Mouse (Mus musculus): ENCODE data around the gene Rbbp9. TPM values are rescaled to one million over a fixed set of nuclear protein-coding genes. Genes with fewer than 3 reads are reported as not detected.

Rbbp9 gene
- total RNA-seq, 1 experiment = 7.9 TPM

GRCm38 (mm10) chr2:144547559-144547958 is 3.1 kb downstream of the Rbbp9 start:
- peaks cover 7% of the 10 kb centered on the region for H3K36me3 ChIP-seq (ENCODE audit: control insufficient read depth, insufficient read depth, low read length, poor library complexity, severe bottlenecking)

GRCm38 (mm10) chr2:144545481-144545880 is 5.2 kb downstream of the Rbbp9 start:
- Histone ChIP-seq H3K27ac (ENCODE audit: insufficient read depth, low read depth, low read length, poor library complexity, severe bottlenecking) (no peak overlapping the region), H3K4me1 (ENCODE audit: control insufficient read depth in 2 of 2, insufficient read depth in 2 of 2, low read length in 2 of 2, poor library complexity in 1 of 2) (no peaks in the 10 kb centered on the region), H3K4me3 (ENCODE audit: insufficient read depth in 1 of 2, low read depth in 1 of 2, low read length in 2 of 2, poor library complexity in 1 of 2, severe bottlenecking in 1 of 2) (no peak overlapping the region), H3K9me3 (ENCODE audit: control insufficient read depth, insufficient read depth, low read depth, low read length) (no peaks in the 10 kb centered on the region), H3K36me3 (ENCODE audit: control insufficient read depth, insufficient read depth, low read length, poor library complexity, severe bottlenecking) (peaks cover 7% of the 10 kb centered on the region), H3K9ac (ENCODE audit: insufficient read depth, low read depth, low read length, poor library complexity, severe bottlenecking) (no peak overlapping the region)
- TF ChIP-seq ZC3H11A (IDR thresholded peaks at IDR 0.05; ENCODE audit: borderline replicate concordance, low read depth, low read length) (no peak), ZNF384 (IDR thresholded peaks at IDR 0.05; ENCODE audit: low read depth, low read length) (no peak), MAFK (IDR thresholded peaks at IDR 0.05; ENCODE audit: insufficient read depth, low read depth, low read length) (no peak), HCFC1 (IDR thresholded peaks at IDR 0.05; ENCODE audit: borderline replicate concordance, insufficient read depth, low read length) (no peak), CHD2 (IDR thresholded peaks at IDR 0.05; ENCODE audit: low read depth, low read length) (no peak)
- DNase-seq (ENCODE audit: low read depth, low spot score) = no peak
- in situ Hi-C loops (cut with MboI; ENCODE audit: low sequenced_read_pairs in 2 of 2, unreplicated experiment in 2 of 2) = no loop called here

More at GRCm38 (mm10) chr2:144547559-144547958, 3.1 kb downstream of the Rbbp9 start:
- no peaks in the 10 kb centered on the region for H3K4me1 ChIP-seq (ENCODE audit: control insufficient read depth in 2 of 2, insufficient read depth in 2 of 2, low read length in 2 of 2, poor library complexity in 1 of 2)
- no peak overlapping the region for H3K4me3 ChIP-seq (ENCODE audit: insufficient read depth in 1 of 2, low read depth in 1 of 2, low read length in 2 of 2, poor library complexity in 1 of 2, severe bottlenecking in 1 of 2)
- H3K9me3 ChIP-seq (ENCODE audit: control insufficient read depth, insufficient read depth, low read depth, low read length) = no peaks in the 10 kb centered on the region
- no peak overlapping the region for H3K9ac ChIP-seq (ENCODE audit: insufficient read depth, low read depth, low read length, poor library complexity, severe bottlenecking)
- in situ Hi-C loops (cut with MboI; ENCODE audit: low sequenced_read_pairs in 2 of 2, unreplicated experiment in 2 of 2) = no loop called here
- TF ChIP-seq HCFC1 (IDR thresholded peaks at IDR 0.05; ENCODE audit: borderline replicate concordance, insufficient read depth, low read length) = no peak
- TF ChIP-seq CHD2 (IDR thresholded peaks at IDR 0.05; ENCODE audit: low read depth, low read length) = no peak
- TF ChIP-seq MAFK (IDR thresholded peaks at IDR 0.05; ENCODE audit: insufficient read depth, low read depth, low read length) = no peak
- no peak for TF ChIP-seq ZNF384 (IDR thresholded peaks at IDR 0.05; ENCODE audit: low read depth, low read length)
- TF ChIP-seq ZC3H11A (IDR thresholded peaks at IDR 0.05; ENCODE audit: borderline replicate concordance, low read depth, low read length) = no peak
- no peak for DNase-seq (ENCODE audit: low read depth, low spot score)
- H3K27ac ChIP-seq (ENCODE audit: insufficient read depth, low read depth, low read length, poor library complexity, severe bottlenecking) = no peak overlapping the region

- DNase-seq (ENCODE audit: low read depth, low spot score) = no peak
- peaks cover 7% of the 10 kb centered on the region for H3K36me3 ChIP-seq (ENCODE audit: control insufficient read depth, insufficient read depth, low read length, poor library complexity, severe bottlenecking)
- H3K9ac ChIP-seq (ENCODE audit: insufficient read depth, low read depth, low read length, poor library complexity, severe bottlenecking) = no peak overlapping the region
- no peak overlapping the region for H3K4me3 ChIP-seq (ENCODE audit: insufficient read depth in 1 of 2, low read depth in 1 of 2, low read length in 2 of 2, poor library complexity in 1 of 2, severe bottlenecking in 1 of 2)
- no peak overlapping the region for H3K27ac ChIP-seq (ENCODE audit: insufficient read depth, low read depth, low read length, poor library complexity, severe bottlenecking)
- no peaks in the 10 kb centered on the region for H3K9me3 ChIP-seq (ENCODE audit: control insufficient read depth, insufficient read depth, low read depth, low read length)
- no peaks in the 10 kb centered on the region for H3K4me1 ChIP-seq (ENCODE audit: control insufficient read depth in 2 of 2, insufficient read depth in 2 of 2, low read length in 2 of 2, poor library complexity in 1 of 2)
- no peak for TF ChIP-seq CHD2 (IDR thresholded peaks at IDR 0.05; ENCODE audit: low read depth, low read length)
- no peak for TF ChIP-seq MAFK (IDR thresholded peaks at IDR 0.05; ENCODE audit: insufficient read depth, low read depth, low read length)
- TF ChIP-seq HCFC1 (IDR thresholded peaks at IDR 0.05; ENCODE audit: borderline replicate concordance, insufficient read depth, low read length) = no peak
- no peak for TF ChIP-seq ZC3H11A (IDR thresholded peaks at IDR 0.05; ENCODE audit: borderline replicate concordance, low read depth, low read length)
- no peak for TF ChIP-seq ZNF384 (IDR thresholded peaks at IDR 0.05; ENCODE audit: low read depth, low read length)
- in situ Hi-C loops (cut with MboI; ENCODE audit: low sequenced_read_pairs in 2 of 2, unreplicated experiment in 2 of 2) = no loop called here
Observed at GRCm38 (mm10) chr2:144545061-144545460, 5.6 kb downstream of the Rbbp9 start.

- no peak overlapping the region for H3K9ac ChIP-seq (ENCODE audit: insufficient read depth, low read depth, low read length, poor library complexity, severe bottlenecking)
- no peak overlapping the region for H3K27ac ChIP-seq (ENCODE audit: insufficient read depth, low read depth, low read length, poor library complexity, severe bottlenecking)
- no peaks in the 10 kb centered on the region for H3K9me3 ChIP-seq (ENCODE audit: control insufficient read depth, insufficient read depth, low read depth, low read length)
- no peak for DNase-seq (ENCODE audit: low read depth, low spot score)
- no peak overlapping the region for H3K4me3 ChIP-seq (ENCODE audit: insufficient read depth in 1 of 2, low read depth in 1 of 2, low read length in 2 of 2, poor library complexity in 1 of 2, severe bottlenecking in 1 of 2)
- in situ Hi-C loops (cut with MboI; ENCODE audit: low sequenced_read_pairs in 2 of 2, unreplicated experiment in 2 of 2) = no loop called here
- H3K36me3 ChIP-seq (ENCODE audit: control insufficient read depth, insufficient read depth, low read length, poor library complexity, severe bottlenecking) = peaks cover 7% of the 10 kb centered on the region
- TF ChIP-seq MAFK (IDR thresholded peaks at IDR 0.05; ENCODE audit: insufficient read depth, low read depth, low read length) (no peak), ZC3H11A (IDR thresholded peaks at IDR 0.05; ENCODE audit: borderline replicate concordance, low read depth, low read length) (no peak), CHD2 (IDR thresholded peaks at IDR 0.05; ENCODE audit: low read depth, low read length) (no peak), HCFC1 (IDR thresholded peaks at IDR 0.05; ENCODE audit: borderline replicate concordance, insufficient read depth, low read length) (no peak), ZNF384 (IDR thresholded peaks at IDR 0.05; ENCODE audit: low read depth, low read length) (no peak)
- no peaks in the 10 kb centered on the region for H3K4me1 ChIP-seq (ENCODE audit: control insufficient read depth in 2 of 2, insufficient read depth in 2 of 2, low read length in 2 of 2, poor library complexity in 1 of 2)
Observed at GRCm38 (mm10) chr2:144544630-144545029, 6.0 kb downstream of the Rbbp9 start.

GRCm38 (mm10) chr2:144543670-144544069 is 7.0 kb downstream of the Rbbp9 start:
- Histone ChIP-seq H3K4me1 (ENCODE audit: control insufficient read depth in 2 of 2, insufficient read depth in 2 of 2, low read length in 2 of 2, poor library complexity in 1 of 2) (no peaks in the 10 kb centered on the region), H3K9me3 (ENCODE audit: control insufficient read depth, insufficient read depth, low read depth, low read length) (no peaks in the 10 kb centered on the region), H3K27ac (ENCODE audit: insufficient read depth, low read depth, low read length, poor library complexity, severe bottlenecking) (no peak overlapping the region), H3K9ac (ENCODE audit: insufficient read depth, low read depth, low read length, poor library complexity, severe bottlenecking) (no peak overlapping the region), H3K36me3 (ENCODE audit: control insufficient read depth, insufficient read depth, low read length, poor library complexity, severe bottlenecking) (peaks cover 10% of the 10 kb centered on the region), H3K4me3 (ENCODE audit: insufficient read depth in 1 of 2, low read depth in 1 of 2, low read length in 2 of 2, poor library complexity in 1 of 2, severe bottlenecking in 1 of 2) (no peak overlapping the region)
- no peak for DNase-seq (ENCODE audit: low read depth, low spot score)
- in situ Hi-C loops (cut with MboI; ENCODE audit: low sequenced_read_pairs in 2 of 2, unreplicated experiment in 2 of 2) = no loop called here
- TF ChIP-seq ZNF384 (IDR thresholded peaks at IDR 0.05; ENCODE audit: low read depth, low read length) = no peak
- TF ChIP-seq HCFC1 (IDR thresholded peaks at IDR 0.05; ENCODE audit: borderline replicate concordance, insufficient read depth, low read length) = no peak
- TF ChIP-seq CHD2 (IDR thresholded peaks at IDR 0.05; ENCODE audit: low read depth, low read length) = no peak
- no peak for TF ChIP-seq MAFK (IDR thresholded peaks at IDR 0.05; ENCODE audit: insufficient read depth, low read depth, low read length)
- TF ChIP-seq ZC3H11A (IDR thresholded peaks at IDR 0.05; ENCODE audit: borderline replicate concordance, low read depth, low read length) = no peak

Measured in ES-E14 (cell line).